Mouse (Mus musculus): Measurements from ENCODE around the gene Tmem178. TPM values are rescaled to one million over a fixed set of nuclear protein-coding genes. Genes with fewer than 3 reads are reported as not detected.
A peak's percentile ranks its signal among the peaks of the same experiment; 100 is the strongest.
"Not testable (repeated sequence)": the region's sequence is repeated elsewhere in the genome, so short reads cannot be mapped to it uniquely, and the experiment has no call there.

Tmem178 gene
- total RNA-seq, 2 experiments from 2014 or later = 0.72 to 1.00 TPM

DNA sequence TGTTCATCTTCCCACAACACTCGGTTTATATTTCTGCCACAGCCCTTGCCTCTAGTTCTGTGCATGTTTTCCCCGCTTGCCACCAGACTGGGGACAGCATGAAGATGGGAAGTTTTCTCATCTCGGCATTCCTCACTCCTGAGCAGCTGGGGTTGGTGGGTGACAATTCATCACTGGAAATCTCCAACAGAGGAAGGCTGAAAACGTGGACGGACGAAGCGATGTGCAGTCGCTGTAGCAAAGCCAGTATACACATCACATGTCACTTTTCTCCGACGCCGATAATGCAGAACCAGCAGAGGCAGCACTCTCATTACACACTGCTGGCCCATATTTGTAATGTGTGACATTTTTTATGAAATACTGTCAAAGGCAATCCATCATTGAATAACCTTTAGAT, 2.6 kb upstream of the Tmem178 start:
- no peak for DNase-seq
- intact Hi-C loops (cut with DNase I; ENCODE audit: low total_unique reads) = no loop called here

DNA sequence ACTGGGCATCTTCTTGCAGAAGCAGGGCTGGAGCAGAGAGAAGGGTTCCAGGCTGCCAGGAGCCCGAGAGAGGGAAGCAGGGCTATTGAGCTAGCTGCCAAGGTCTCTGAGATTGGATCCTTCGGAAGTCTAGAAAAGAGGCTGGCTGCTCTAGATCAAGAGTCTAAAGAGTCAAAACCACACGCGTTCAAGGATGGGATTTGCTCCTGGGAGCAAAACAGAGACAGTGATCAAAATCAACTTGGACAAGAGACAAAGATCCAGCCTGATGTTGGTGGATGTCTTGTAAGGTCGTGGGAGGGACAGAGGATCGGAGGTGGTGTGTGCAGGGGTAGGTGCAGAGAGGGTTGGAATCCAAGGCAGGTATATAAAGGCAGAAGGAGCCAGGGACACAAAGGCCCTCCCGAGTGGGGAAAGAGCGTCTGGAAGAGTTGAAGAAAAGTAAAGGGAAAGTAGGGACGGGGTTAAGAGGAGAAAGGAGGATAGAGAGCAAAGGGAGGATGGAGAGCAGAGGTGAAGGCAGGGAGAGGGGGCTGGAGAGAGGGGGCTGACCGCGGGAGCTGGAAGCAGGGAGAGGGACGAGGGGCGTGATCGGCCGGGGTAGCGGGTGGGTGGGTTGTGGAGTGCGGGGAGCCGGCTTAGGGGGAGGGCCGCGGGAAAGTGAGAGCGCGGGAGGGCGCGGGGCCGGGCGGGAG, 450 bp upstream of the Tmem178 start:
- intact Hi-C loops (cut with DNase I; ENCODE audit: low total_unique reads) = no loop called here
- DNase-seq = no peak

DNA sequence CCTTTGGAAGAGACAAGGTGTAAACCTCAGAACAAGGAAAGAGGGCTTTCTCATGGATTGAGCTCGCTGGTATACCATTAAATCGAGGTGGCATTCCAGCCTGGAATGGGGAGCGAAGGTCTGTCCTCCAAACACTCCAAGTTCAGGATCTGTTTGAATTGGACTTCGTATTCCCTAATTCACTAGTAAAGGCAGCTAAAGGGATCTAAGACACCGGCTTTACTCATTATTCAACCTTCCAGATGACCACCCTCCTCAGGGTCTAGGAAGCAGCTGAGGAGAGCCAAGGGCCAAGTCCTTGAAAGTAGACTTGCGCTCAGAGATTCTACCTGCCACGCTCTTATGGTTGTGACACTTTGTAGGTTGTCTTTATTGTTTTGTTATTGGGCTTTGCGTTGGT, 1.1 kb downstream of the Tmem178 start:
- intact Hi-C loops (cut with DNase I; ENCODE audit: low total_unique reads); DNase-seq: not testable (repeated sequence)

DNA sequence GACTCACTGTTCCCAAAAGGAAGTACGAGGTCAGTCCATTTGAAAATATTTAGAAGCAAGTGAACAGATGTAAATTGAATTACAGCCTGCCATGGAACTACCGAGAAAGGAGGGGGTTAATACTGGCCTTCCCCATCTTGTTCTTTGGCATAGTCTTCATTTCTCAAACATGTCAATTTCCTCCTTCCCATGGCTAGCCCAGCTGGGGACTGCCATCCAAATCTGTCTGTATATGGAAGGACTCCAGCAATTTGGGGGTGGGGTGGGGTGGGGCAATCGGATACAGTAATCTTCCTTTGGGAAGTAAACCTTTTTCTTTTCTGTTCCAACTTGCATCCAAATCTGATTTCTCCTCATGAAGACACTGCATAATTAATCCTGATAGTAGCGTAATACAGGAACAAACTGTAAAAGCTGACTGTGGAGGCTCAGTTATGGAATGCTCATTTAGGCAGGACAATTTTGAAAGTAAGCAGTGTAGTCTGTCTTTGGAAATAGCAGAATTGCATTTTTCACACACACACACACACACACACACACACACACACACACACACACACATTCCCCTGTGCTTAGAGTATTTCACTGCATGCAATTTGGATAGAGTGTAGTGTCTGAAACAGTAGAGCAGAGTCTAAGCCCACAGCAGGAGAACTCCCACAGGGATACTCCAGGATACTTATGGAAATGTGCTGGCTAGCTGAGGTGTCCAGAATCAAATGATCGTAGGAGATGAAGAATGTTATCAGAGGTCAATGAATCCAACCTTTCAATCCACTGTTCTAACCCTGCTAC, 1.9 kb downstream of the Tmem178 start:
- intact Hi-C loops (cut with DNase I; ENCODE audit: low total_unique reads) = no loop called here
- no peak for DNase-seq

DNA sequence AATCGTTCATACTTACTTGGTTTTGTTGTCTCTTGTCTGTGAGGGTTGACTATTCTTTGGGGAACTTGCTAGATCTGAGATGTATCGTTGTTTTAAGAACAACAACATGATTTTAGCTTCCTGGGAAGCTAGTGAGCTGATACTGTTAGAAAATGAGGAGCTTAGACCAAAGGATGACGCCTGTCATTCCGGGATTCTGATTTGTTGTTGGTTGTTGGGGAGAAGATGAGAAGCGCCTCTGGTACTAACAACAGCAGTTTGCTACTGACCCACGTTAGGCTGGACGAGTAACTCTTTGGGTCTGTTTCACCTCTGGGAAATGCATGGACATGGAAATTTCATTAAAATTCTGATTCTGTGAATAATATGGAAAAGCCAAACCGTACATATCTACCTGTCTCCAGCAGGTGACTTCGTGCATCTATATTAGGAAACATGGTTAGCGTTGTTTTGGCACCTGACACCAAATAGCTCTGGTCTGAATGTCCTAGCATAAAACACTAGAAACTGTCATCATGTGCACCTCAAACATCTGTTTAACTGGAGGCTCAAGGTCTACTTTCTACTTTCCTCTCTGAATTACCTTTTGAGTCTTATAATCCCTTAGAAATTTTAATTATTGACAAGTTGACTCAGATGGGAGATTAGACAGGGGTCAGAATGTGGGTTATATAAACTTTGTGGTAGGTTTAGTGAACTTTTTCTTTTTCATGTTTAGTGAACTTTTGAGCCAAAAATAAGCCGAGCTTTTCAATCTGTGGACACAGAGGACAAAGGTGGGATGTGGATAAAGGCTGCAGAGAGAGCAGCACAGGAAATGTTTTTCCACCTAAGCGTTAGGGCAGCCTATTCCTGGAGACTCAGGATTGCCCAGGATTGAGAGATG, 2.9 kb downstream of the Tmem178 start:
- no peak for DNase-seq
- intact Hi-C loops (cut with DNase I; ENCODE audit: low total_unique reads) = no loop called here

DNA sequence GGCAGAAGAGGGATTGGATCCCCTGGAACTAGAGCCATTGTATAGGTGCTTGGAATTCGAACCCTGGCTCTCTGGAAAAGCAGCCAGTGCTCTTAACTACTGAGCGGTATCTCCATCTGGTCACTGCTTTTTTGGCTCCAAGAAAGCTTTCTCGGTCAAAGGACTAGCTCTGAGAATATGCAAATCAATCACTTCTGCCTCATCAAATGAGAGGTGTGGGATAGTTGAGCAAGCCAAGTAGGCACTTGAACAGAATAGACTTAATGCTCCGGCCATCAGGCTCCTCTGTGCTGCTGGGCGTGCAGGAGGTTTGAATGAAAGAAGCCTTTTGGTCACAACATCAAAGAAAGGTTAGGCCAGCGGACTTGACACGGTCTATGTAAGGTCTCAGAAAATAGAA, 5.0 kb downstream of the Tmem178 start:
- intact Hi-C loops (cut with DNase I; ENCODE audit: low total_unique reads) = no loop called here
- DNase-seq = no peak

DNA sequence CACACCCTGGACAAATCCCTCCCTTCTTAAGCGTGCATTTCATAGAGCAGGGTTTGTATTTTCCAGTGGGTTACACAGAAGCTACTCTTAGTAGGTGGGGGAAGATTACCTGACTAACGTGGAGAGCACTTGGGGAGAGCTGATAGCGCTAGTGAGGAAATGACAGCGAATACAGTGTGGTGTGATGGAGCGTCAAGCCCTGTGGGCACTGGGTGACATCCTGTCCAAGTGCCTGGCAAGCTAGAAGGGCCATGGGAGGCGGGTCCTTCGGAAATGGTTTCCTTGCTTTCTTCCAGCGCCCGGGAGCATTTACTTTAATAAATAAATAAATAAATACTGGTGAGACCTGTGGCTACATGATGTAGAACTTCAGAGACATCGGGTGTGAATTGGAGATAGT, 5.5 kb downstream of the Tmem178 start:
- DNase-seq = no peak
- intact Hi-C loops (cut with DNase I; ENCODE audit: low total_unique reads) = no loop called here

DNA sequence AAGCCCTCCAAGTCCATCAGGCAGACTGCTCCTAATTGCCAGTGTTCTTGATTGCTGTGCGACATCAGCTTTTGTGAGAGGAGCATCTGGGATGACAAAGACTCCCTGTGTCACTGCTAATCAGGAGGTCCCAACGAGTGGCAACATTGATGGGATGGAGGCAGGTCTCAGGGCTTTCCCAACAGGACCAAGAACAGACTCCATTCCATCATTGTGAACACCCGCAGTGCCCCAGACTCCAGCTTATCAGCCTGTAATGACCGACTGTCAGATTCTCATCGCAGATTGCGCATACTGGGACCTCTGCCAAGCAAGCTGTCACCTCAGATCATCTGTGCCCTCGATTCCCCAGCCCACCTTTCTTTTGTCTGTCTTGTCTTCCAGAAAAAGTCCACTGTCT, 7.9 kb downstream of the Tmem178 start:
- DNase-seq = no peak
- intact Hi-C loops (cut with DNase I; ENCODE audit: low total_unique reads) = no loop called here

DNA sequence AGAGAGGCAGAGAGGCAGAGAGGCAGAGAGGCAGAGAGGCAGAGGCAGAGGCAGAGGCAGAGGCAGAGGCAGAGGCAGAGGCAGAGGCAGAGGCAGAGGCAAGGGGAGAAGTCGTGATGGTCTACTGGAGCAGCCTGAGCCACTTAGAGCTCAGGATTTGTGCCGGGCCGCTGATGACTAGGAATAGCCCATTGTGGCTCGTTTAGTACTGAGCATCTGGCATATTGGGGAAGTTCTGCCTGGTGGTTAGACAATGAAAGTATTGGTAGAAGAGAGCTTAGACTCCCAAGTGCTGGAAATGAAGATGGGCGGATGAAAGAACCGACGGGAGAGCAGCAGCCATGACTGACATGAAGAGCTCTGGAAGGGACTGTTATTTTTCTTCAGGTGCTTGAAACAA, 11.0 kb downstream of the Tmem178 start:
- DNase-seq = no peak
- intact Hi-C loops (cut with DNase I; ENCODE audit: low total_unique reads) = no loop called here

DNA sequence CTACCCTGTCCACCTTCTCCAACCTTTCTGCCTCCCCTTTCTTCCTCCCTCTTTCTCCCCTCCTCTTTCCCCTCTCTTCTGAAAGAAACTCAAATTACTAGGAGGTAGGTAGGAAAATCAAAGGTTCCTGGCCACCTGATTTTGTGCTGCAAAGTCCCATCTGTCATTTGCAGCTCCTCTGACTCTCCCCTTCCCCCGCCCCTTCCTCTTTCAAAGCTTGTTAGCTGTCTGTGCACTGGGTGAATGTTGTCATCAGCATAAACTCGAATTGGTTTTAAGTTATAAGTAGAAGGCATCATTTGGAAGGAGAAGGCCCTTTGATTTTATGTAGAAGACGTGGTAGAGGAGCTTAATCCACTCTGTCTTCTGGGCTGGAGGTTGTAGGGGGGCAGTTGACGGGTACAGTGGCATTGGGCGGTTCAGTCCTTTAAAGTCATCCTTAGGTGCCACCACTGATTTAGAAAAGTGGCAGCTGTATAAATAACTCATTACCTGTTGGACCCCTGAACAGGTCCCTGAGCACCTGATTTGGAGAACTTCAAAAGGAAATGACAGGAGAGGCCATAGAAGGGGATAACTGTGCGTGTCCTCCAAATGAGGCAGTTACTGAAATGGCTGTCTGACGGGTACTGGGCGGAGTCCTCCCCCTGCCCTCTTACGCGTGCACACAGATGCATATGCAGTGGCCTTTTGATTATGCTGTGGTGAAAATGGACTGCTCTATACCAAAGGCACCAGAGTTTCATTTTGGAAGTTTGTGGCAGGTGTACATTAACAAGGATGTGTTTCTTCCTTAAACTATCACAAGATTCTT, 11.8 kb downstream of the Tmem178 start:
- intact Hi-C loops (cut with DNase I; ENCODE audit: low total_unique reads) = no loop called here
- DNase-seq = no peak

DNA sequence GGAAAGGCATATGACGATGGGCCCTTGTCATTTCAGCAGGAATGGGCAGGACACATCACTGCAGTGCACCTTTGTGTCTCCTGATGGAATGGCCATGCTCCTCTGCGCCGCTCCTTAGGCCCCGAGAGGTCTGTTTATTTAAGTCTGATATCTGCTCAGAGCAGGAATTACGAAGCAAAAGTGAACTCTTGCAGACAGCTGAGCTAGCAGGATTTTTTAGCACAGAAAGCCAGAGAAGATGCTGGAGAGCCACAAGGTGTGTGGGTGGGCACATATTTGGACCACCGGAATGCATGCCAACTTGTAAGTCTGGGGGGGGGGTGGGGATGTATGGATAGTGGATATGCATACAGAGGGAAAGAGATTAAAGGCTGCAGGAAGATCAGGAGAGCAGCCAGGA, 13.9 kb downstream of the Tmem178 start:
- intact Hi-C loops (cut with DNase I; ENCODE audit: low total_unique reads) = no loop called here
- DNase-seq = no peak

DNA sequence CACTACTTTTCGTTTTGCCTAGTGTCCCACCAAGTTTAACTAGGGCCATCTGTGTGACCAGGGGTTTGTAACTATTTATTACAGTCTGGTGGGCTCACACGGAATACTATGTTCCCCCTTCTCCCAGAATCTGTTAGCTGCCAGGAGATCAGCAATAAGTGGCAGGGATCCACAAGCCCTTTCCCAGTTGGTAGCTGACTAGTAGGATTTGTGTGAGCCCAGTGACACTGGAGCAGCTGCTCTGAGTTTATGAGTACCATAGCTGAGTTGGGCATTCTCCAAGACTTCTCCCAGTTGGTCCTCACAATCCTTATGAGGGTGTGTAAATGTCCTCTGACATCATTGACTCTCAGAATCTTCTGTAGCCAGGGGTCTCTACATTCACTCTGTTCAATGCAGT, 15.4 kb downstream of the Tmem178 start:
- no peak for DNase-seq
- intact Hi-C loops (cut with DNase I; ENCODE audit: low total_unique reads) = no loop called here

DNA sequence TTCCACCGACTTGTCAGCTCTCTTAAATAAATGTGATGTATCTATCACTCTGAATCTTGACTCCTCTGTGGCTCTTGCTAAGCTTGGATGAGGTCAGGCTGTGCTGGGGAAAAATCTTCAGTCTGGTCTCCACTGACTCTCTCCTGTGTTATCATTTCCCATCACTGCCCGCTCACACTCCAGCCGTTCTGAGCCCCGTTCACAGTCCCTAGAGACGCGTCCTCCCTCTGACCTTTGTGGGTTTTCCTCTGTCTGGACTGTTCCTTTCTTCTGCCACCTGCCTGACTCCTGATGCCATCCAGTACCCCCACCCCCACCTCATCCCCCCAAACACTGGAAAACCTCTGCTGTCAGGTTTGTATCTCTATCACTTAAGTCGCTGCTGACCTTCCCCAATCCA, 23.0 kb downstream of the Tmem178 start:
- intact Hi-C loops (cut with DNase I; ENCODE audit: low total_unique reads) = no loop called here
- no peak for DNase-seq

DNA sequence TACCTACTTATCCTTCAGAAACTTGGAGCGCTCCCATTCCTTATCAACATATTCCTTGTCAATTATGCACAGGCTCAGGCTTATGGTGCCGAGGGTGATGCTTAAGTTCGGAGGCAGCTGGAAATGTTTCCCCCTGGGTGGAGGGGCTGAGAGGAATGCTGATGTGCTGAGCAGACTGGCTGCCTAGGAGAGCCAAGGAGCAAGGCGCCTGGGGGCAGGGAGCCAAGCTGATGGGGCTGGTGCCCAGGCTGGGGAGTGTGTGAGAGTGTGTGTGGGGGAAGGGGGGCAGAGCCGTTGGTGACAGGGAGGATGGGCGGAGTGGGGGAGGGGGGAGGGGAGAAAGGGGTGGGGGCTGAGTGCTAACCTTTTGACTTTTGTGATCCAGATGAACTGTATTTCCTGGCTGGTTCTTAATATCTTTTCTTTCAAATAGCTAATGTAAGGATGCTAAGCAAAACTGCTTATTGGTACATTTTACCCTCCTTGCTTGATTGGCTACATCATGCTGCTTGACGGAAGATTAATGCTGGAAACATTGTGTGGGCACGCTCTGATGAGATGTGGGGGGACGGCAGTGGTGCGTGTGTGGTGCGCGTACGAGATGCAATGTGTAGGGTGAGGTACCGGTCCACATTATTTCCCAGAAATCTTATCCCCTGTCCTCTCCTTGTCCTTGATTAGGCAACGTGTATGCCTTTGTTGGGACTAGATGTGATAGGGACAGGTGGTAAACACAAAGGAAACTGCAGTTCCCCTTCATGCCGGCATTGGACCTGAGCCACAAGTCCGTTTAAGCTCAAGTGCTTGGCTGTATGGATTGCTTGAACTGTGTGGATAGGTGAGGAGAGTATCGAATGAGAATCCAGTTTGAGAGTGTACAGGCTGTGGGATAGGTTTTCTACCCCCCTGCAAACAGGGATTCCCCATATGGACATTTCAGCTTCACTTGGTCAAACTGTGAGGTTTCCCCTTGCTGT, 25.5 kb downstream of the Tmem178 start:
- intact Hi-C loops (cut with DNase I; ENCODE audit: low total_unique reads) = no loop called here
- peak; percentile 43 for DNase-seq

DNA sequence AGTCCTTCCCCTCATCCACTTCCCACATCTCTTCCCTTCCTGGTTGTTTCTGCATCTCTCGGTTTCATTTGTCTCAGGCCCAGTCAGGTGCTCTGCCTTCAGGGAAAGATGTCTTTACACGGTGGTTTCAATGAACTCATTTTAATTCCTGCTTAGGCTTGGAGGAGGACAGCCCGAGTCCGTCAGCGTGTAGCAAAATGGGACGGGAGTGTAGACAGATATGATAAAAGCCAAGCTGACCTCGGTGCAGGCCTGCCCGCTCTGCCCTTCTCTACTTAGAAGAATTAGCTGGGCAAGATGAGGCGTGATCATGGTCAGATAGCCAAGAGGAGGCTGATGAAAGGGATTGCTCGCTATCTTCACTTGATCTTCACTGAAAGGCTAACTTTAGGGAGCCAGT, 26.3 kb downstream of the Tmem178 start:
- no peak for DNase-seq
- intact Hi-C loops (cut with DNase I; ENCODE audit: low total_unique reads) = no loop called here

DNA sequence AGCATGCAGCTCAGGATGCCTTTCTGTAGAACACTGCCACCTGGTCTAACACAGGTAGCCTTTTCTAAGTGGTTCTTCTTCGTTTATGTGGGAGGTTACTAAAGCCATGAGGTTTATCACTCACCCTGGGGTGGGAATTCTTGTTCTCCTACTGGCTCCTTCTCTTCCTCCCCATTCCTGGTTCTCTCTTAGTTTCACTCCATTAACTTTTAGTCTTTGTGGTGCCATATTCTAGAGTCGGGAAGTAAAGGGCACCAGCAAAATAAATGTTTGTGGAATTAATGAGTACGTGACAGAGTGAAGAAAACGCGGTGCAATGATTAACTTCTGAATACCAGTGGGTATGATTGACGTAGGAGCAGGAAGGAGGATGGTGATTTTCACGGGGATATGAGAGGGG, 28.5 kb downstream of the Tmem178 start:
- DNase-seq = no peak
- intact Hi-C loops (cut with DNase I; ENCODE audit: low total_unique reads) = no loop called here

DNA sequence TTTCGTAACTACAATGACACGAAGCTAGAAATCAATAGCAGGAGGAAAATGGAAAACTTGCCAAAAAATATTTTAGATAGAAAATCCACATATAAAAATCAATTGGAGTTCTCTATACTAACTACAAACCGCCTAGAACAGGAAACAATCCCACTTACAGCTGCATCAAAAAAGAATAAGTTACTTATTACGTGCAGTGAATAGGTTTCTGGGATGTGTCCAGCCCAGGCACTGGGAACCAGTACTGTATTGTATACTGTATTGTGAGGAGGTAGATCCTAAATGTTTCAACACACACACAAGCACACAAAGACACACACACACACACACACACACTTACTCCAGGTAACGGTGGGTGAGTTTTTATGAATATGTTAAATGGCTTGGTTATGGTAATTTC, 32.8 kb downstream of the Tmem178 start:
- intact Hi-C loops (cut with DNase I; ENCODE audit: low total_unique reads) = no loop called here
- no peak for DNase-seq

DNA sequence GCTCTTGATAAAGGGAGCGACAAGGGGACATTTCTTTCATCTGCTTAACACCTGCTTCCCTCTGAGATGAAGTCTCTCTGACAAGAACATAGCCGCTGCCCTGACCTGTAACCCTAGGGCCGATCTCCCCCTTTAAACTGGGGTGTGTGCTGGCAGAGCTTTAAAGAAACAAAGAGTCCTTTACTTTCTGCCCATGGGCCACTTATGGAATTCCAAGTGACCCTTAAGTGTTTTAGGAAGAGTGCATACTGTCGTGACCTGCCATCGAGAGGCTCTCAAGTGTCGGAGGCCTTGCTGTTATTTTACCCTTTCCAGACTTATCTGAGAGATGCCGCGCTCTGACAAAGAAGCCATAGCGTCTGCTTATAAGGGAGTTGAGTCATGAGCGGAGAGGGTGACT, 35.7 kb downstream of the Tmem178 start:
- no peak for DNase-seq
- intact Hi-C loops (cut with DNase I; ENCODE audit: low total_unique reads) = loop anchor here (5.0 to 10.0 kb wide), 2 partner anchors 295 to 358 kb away; no protein-coding TSS in a partner anchor

Measured in gastrocnemius, postnatal 14 days (tissue).